Mouse (Mus musculus) testis, adult 2 months (tissue): ENCODE measurements around the gene Gnptg.

ENCODE experiments used
- CTCF ChIP-seq: fragments of 200-500 bp; IDR thresholded peaks from 2 replicates; pipeline ENCODE4 v1.5.1; 2012; ENCODE audit warnings: low read depth, mild to moderate bottlenecking, inconsistent platforms, low read length, moderate library complexity; ENCODE audit not compliant: control insufficient read depth, insufficient read depth, insufficient replicate concordance
- POLR2A ChIP-seq: fragments of 200-500 bp; IDR thresholded peaks from 2 replicates; pipeline ENCODE4 v1.6.1; 2012; ENCODE audit warnings: low read depth, mild to moderate bottlenecking, inconsistent platforms, low read length, moderate library complexity; ENCODE audit not compliant: control insufficient read depth

GRCm38 (mm10) chr17:25227991-25228390 lies 11.9 kb downstream of the Gnptg start:
- TF ChIP-seq CTCF = no peak
- TF ChIP-seq POLR2A = no peak
